Mouse (Mus musculus): ENCODE results near the gene Adamts6. TPM values are rescaled to one million over a fixed set of nuclear protein-coding genes. Genes with fewer than 3 reads are reported as not detected.

Gene Adamts6
- total and polyA plus RNA-seq, 3 experiments, result 0.03 to 0.08 TPM; not detected in 1

DNA sequence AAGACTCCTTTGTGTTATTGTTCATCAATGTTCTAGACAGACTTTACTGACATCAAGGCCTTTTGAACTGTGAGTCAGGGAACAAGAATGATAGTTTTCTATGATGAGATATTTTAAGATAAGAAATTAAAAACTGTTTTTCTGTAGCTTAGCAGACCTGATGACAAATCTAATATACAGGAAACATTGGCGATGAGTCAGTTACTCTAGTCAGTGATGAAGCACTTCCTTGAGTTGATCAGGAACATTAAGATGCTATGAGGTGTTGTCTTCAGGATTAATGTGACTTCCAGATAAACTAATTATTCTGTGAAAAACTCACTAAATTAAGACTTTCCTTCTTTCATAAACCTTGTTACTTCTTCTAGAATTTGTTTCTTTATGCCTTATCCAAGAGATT, 160.7 kb downstream of the Adamts6 start:
- H3K4me3 ChIP-seq (ENCODE audit: control insufficient read depth in 1 of 2, insufficient read depth in 1 of 2, low read depth in 2 of 2, low read length in 2 of 2), result no peak overlapping the region
- H3K9me3 ChIP-seq (replicated peaks; ENCODE audit: insufficient read depth, low read length), result no peaks in the 10 kb centered on the region
- DNase-seq (ENCODE audit: low read depth, low spot score), result no peak
- TF ChIP-seq ZC3H11A (IDR thresholded peaks at IDR 0.05; ENCODE audit: low read depth, low read length), result no peak
- TF ChIP-seq SIN3A (IDR thresholded peaks at IDR 0.05; ENCODE audit: low read length), result no peak
- no peak for TF ChIP-seq CHD2 (IDR thresholded peaks at IDR 0.05; ENCODE audit: low read length)
- no peak for TF ChIP-seq ZMIZ1 (IDR thresholded peaks at IDR 0.05; ENCODE audit: low read depth, low read length)
- TF ChIP-seq HCFC1 (IDR thresholded peaks at IDR 0.05; ENCODE audit: low read depth, low read length), result no peak
- no peak for TF ChIP-seq GABPA (IDR thresholded peaks at IDR 0.05; ENCODE audit: low read depth, low read length)
- H3K4me1 ChIP-seq (ENCODE audit: control insufficient read depth in 1 of 2, insufficient read depth in 2 of 2, low read length in 2 of 2), result no peaks in the 10 kb centered on the region
- H3K27ac ChIP-seq (ENCODE audit: control insufficient read depth, low read depth, low read length), result no peak overlapping the region
- no peaks in the 10 kb centered on the region; a peak in 1 of 4 replicates for H3K27me3 ChIP-seq (ENCODE audit: control insufficient read depth in 1 of 2, insufficient read depth in 2 of 2, low read length in 2 of 2)
- H3K79me2 ChIP-seq (ENCODE audit: control insufficient read depth, insufficient read depth, low read length, poor library complexity), result no peaks in the 10 kb centered on the region
- no peaks in the 10 kb centered on the region for H3K36me3 ChIP-seq (ENCODE audit: control insufficient read depth in 1 of 2, insufficient read depth in 2 of 2, low read length in 2 of 2)
- H3K9ac ChIP-seq (ENCODE audit: control insufficient read depth, low read depth, low read length, poor library complexity, severe bottlenecking), result no peak overlapping the region

- Histone ChIP-seq H3K36me3 (ENCODE audit: control insufficient read depth in 1 of 2, insufficient read depth in 2 of 2, low read length in 2 of 2) (no peaks in the 10 kb centered on the region), H3K4me1 (ENCODE audit: control insufficient read depth in 1 of 2, insufficient read depth in 2 of 2, low read length in 2 of 2) (no peaks in the 10 kb centered on the region), H3K4me3 (ENCODE audit: control insufficient read depth in 1 of 2, insufficient read depth in 1 of 2, low read depth in 2 of 2, low read length in 2 of 2) (no peak overlapping the region), H3K9me3 (replicated peaks; ENCODE audit: insufficient read depth, low read length) (no peaks in the 10 kb centered on the region), H3K9ac (ENCODE audit: control insufficient read depth, low read depth, low read length, poor library complexity, severe bottlenecking) (no peak overlapping the region), H3K79me2 (ENCODE audit: control insufficient read depth, insufficient read depth, low read length, poor library complexity) (no peaks in the 10 kb centered on the region), H3K27ac (ENCODE audit: control insufficient read depth, low read depth, low read length) (no peak overlapping the region), H3K27me3 (ENCODE audit: control insufficient read depth in 1 of 2, insufficient read depth in 2 of 2, low read length in 2 of 2) (no peaks in the 10 kb centered on the region; a peak in 1 of 4 replicates)
- no peak for DNase-seq (ENCODE audit: low read depth, low spot score)
- TF ChIP-seq POLR2AphosphoS5 (IDR thresholded peaks at IDR 0.05; ENCODE audit: borderline replicate concordance, low read depth, low read length) (no peak), ZKSCAN1 (IDR thresholded peaks at IDR 0.05; ENCODE audit: low read depth, low read length) (no peak), MYB (IDR thresholded peaks at IDR 0.05; ENCODE audit: low read depth, low read length) (no peak), POLR2AphosphoS2 (IDR thresholded peaks at IDR 0.05; ENCODE audit: low read length) (no peak), UBTF (IDR thresholded peaks at IDR 0.05; ENCODE audit: borderline replicate concordance, insufficient read depth, low read depth, low read length) (no peak), HCFC1 (IDR thresholded peaks at IDR 0.05; ENCODE audit: low read depth, low read length) (no peak), MEF2A (IDR thresholded peaks at IDR 0.05; ENCODE audit: extremely low read depth, insufficient replicate concordance, low read depth, low read length, poor library complexity, severe bottlenecking) (no peak), MAX (IDR thresholded peaks at IDR 0.05; ENCODE audit: low read length) (no peak), ZMIZ1 (IDR thresholded peaks at IDR 0.05; ENCODE audit: low read depth, low read length) (no peak), SIN3A (IDR thresholded peaks at IDR 0.05; ENCODE audit: low read length) (no peak), ETS1 (IDR thresholded peaks at IDR 0.05; ENCODE audit: low read depth, low read length) (no peak)
These were observed 165.8 kb downstream of the Adamts6 start for GRCm38 (mm10) chr13:104453271-104453974.

All from MEL (cell line).